Mouse (Mus musculus) cerebellum, adult 11-12 months (tissue): ENCODE results near the gene Camta2.

Experiments
- DNase-seq: peaks from one replicate; pipeline ENCODE4 v3.0.0; 2022

Gene Camta2

GRCm38 (mm10) chr11:70689578-70689977 lies 1.7 kb upstream of the Camta2 start:
- DNase-seq, result peak; percentile 39

- DNase-seq, result no peak
Measured at GRCm38 (mm10) chr11:70688372-70688771, 467 bp upstream of the Camta2 start.

- DNase-seq, result peak; percentile 79
Measured at GRCm38 (mm10) chr11:70686901-70687566, 871 bp downstream of the Camta2 start.

GRCm38 (mm10) chr11:70683640-70684039 lies 4.3 kb downstream of the Camta2 start:
- DNase-seq, result no peak

- DNase-seq, result no peak
Measured at GRCm38 (mm10) chr11:70681897-70682581, 5.9 kb downstream of the Camta2 start.

- DNase-seq, result no peak
Measured at GRCm38 (mm10) chr11:70681170-70681569, 6.7 kb downstream of the Camta2 start.

- no peak for DNase-seq
Measured at GRCm38 (mm10) chr11:70679894-70680293, 8.0 kb downstream of the Camta2 start.

GRCm38 (mm10) chr11:70679361-70679760 lies 8.5 kb downstream of the Camta2 start:
- DNase-seq, result no peak

GRCm38 (mm10) chr11:70678576-70678975 lies 9.3 kb downstream of the Camta2 start:
- no peak for DNase-seq

GRCm38 (mm10) chr11:70678092-70678491 lies 9.8 kb downstream of the Camta2 start:
- DNase-seq, result no peak

GRCm38 (mm10) chr11:70674501-70674900 lies 13.4 kb downstream of the Camta2 start:
- no peak for DNase-seq

- no peak for DNase-seq
Measured at GRCm38 (mm10) chr11:70674014-70674413, 13.9 kb downstream of the Camta2 start.

- no peak for DNase-seq
Measured at GRCm38 (mm10) chr11:70671333-70672047, 16.4 kb downstream of the Camta2 start.

GRCm38 (mm10) chr11:70670483-70670882 lies 17.4 kb downstream of the Camta2 start:
- no peak for DNase-seq

GRCm38 (mm10) chr11:70669582-70670345 lies 18.1 kb downstream of the Camta2 start:
- peak; percentile 83 for DNase-seq

- DNase-seq, result peak; percentile 99
Measured at GRCm38 (mm10) chr11:70668771-70669505, 19.0 kb downstream of the Camta2 start, which contains the start of gene Spag7. Spag7 (minus strand) TSS chr11:70669416.

GRCm38 (mm10) chr11:70668335-70668770 lies 19.6 kb downstream of the Camta2 start:
- no peak for DNase-seq

- no peak for DNase-seq
Measured at GRCm38 (mm10) chr11:70667271-70668150, 20.4 kb downstream of the Camta2 start.

- DNase-seq, result no peak
Measured at GRCm38 (mm10) chr11:70666687-70667086, 21.2 kb downstream of the Camta2 start.

GRCm38 (mm10) chr11:70664741-70665140 lies 23.2 kb downstream of the Camta2 start:
- DNase-seq, result no peak

- no peak for DNase-seq
Measured at GRCm38 (mm10) chr11:70663957-70664356, 23.9 kb downstream of the Camta2 start.
